Mouse (Mus musculus) E14TG2a.4 (cell line): ENCODE measurements around the gene Smc6.

ENCODE experiments used
- CTCF ChIP-seq: conservative IDR thresholded peaks from 2 replicates; pipeline ENCODE4 v1.5.1; 2014; ENCODE audit warnings: low read length
- POU5F1 ChIP-seq: IDR thresholded peaks from 2 replicates; pipeline ENCODE4 v1.6.1; 2014; ENCODE audit warnings: low read length, borderline replicate concordance

GRCm38 (mm10) chr12:11226529-11227268 lies 39.0 kb upstream of the Smc6 start:
- TF ChIP-seq CTCF, result no peak
- TF ChIP-seq POU5F1, result no peak
